ENCODE assay signal across 8 mouse cellular contexts in the genomic region with DNA sequence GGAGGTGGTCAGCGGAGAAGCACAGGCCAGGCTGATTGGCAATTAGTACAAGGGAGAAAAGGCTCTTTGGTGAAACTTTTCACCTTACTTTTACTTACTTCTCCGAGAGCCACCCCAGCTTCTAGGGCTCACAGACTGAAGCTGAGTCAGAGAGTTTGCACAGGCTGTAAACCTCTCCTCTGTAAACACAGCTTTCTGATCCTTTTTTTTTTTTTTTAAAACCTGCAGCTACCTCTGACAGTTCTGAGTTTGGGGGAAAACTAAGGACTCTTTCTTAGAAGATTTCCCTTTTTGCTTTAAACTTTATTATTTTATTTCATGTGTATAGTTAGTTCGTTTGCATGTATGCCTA. TPM values are rescaled to one million over a fixed set of nuclear protein-coding genes. Genes with fewer than 3 reads are reported as not detected.
DNase-seq lines count a peak whose midpoint lies in the region; ATAC-seq and TF ChIP-seq lines count a peak whose summit lies in the region.

No protein-coding gene starts in this region.

- 30% methylated on average over 3 of the region's 3 CpGs for WGBS in heart, embryonic 10.5 days
- 23% methylated on average over 3 of the region's 3 CpGs for WGBS in forebrain, embryonic 12.5 days
- 28% methylated on average over 3 of the region's 3 CpGs for WGBS in liver, embryonic 14.5 days (ENCODE audit: insufficient replicate concordance)

- DNase-seq in heart, embryonic 10.5 days (ENCODE audit: low spot score) = no peak
- no peak for DNase-seq in heart, postnatal 14 days
- no peak for DNase-seq in liver, embryonic 14.5 days (ENCODE audit: low read depth in 3 of 3, low spot score in 3 of 3)
- no peak for DNase-seq in cerebellum, postnatal 4 days (ENCODE audit: low spot score in 2 of 2)
- DNase-seq in adrenal gland, adult 18-20 months (ENCODE audit: low spot score in 2 of 2) = no peak

- intact Hi-C loops in heart, postnatal 14 days (cut with DNase I) = no loop called here

- TF ChIP-seq EP300 in liver, embryonic 14.5 days (IDR thresholded peaks at IDR 0.05; ENCODE audit: low read depth) = no peak

- peak overlapping the region; percentile 76 for H3ac ChIP-seq in C2C12 (ENCODE audit: control insufficient read depth, insufficient read length, low read depth)

- H3K4me3 ChIP-seq in heart, embryonic 10.5 days = peak overlapping the region; percentile 68
- H3K4me3 ChIP-seq in C2C12 (ENCODE audit: insufficient read depth, poor library complexity, severe bottlenecking) = no peak overlapping the region
- H3K4me3 ChIP-seq in forebrain, embryonic 12.5 days (replicated peaks) = peak overlapping the region; percentile 47
- peak overlapping the region in 1 of 2 experiments; percentile 30; a peak in 2 of 4 replicates for H3K4me3 ChIP-seq in liver, embryonic 14.5 days (ENCODE audit: insufficient read depth in 1 of 2, low read depth in 2 of 2, low read length in 2 of 2)

- peaks cover 34% of the 10 kb centered on the region for H3K27me3 ChIP-seq in heart, embryonic 10.5 days (ENCODE audit: insufficient read depth, poor library complexity, severe bottlenecking)
- H3K27me3 ChIP-seq in C2C12 (ENCODE audit: control insufficient read depth, insufficient read depth, insufficient read length) = no peaks in the 10 kb centered on the region
- peaks cover 38% of the 10 kb centered on the region for H3K27me3 ChIP-seq in forebrain, embryonic 12.5 days
- H3K27me3 ChIP-seq in liver, embryonic 14.5 days (ENCODE audit: control insufficient read depth, insufficient read depth, low read length) = peaks cover 3% of the 10 kb centered on the region

- H3K27ac ChIP-seq in heart, embryonic 10.5 days = no peak overlapping the region
- no peak overlapping the region for H3K27ac ChIP-seq in forebrain, embryonic 12.5 days
- H3K27ac ChIP-seq in liver, embryonic 14.5 days = no peak overlapping the region

- H3K9ac ChIP-seq in forebrain, embryonic 12.5 days = no peak overlapping the region; the same call in 1 of the 2 replicates
- H3K9ac ChIP-seq in liver, embryonic 14.5 days (replicated peaks) = no peak overlapping the region

- no peak for TF ChIP-seq CTCF in C2C12 (IDR thresholded peaks at IDR 0.05; ENCODE audit: control insufficient read depth, insufficient read depth, insufficient read length)
- no peak for TF ChIP-seq CTCF in liver, embryonic 14.5 days (IDR thresholded peaks at IDR 0.05; ENCODE audit: low read depth)

- no peaks in the 10 kb centered on the region for H3K79me3 ChIP-seq in C2C12 (ENCODE audit: low read depth)

- no peaks in the 10 kb centered on the region for H3K79me2 ChIP-seq in C2C12 (ENCODE audit: control insufficient read depth, insufficient read depth)

- no peaks in the 10 kb centered on the region for H3K9me3 ChIP-seq in heart, embryonic 10.5 days
- no peaks in the 10 kb centered on the region for H3K9me3 ChIP-seq in forebrain, embryonic 12.5 days
- H3K9me3 ChIP-seq in liver, embryonic 14.5 days (ENCODE audit: control insufficient read depth, low read length) = no peaks in the 10 kb centered on the region

- H3K4me1 ChIP-seq in heart, embryonic 10.5 days = peaks cover 8% of the 10 kb centered on the region; the same call in 1 of the 2 replicates
- H3K4me1 ChIP-seq in forebrain, embryonic 12.5 days = peaks cover 9% of the 10 kb centered on the region
- peaks cover 2 to 3% of the 10 kb centered on the region in 2 experiments; a peak in 1 of 4 replicates for H3K4me1 ChIP-seq in liver, embryonic 14.5 days (replicated peaks; ENCODE audit: control insufficient read depth in 2 of 2, insufficient read depth in 2 of 2, low read length in 1 of 2)

- peak overlapping the region; percentile 85 for H3K4me2 ChIP-seq in forebrain, embryonic 12.5 days
- H3K4me2 ChIP-seq in liver, embryonic 14.5 days (ENCODE audit: low read depth) = peak overlapping the region; percentile 66

- ATAC-seq in forebrain, embryonic 12.5 days (ENCODE audit: low FRiP score) = no peak
- ATAC-seq in liver, embryonic 14.5 days (ENCODE audit: insufficient read depth) = no peak
- ATAC-seq in granulocyte monocyte progenitor cell, adult 5-6 weeks (replicated peaks; ENCODE audit: poor library complexity, severe bottlenecking) = no peak

- no peaks in the 10 kb centered on the region for H3K36me3 ChIP-seq in heart, embryonic 10.5 days
- no peaks in the 10 kb centered on the region for H3K36me3 ChIP-seq in C2C12 (ENCODE audit: control insufficient read depth, insufficient read depth)
- H3K36me3 ChIP-seq in forebrain, embryonic 12.5 days (replicated peaks) = no peaks in the 10 kb centered on the region
- no peaks in the 10 kb centered on the region for H3K36me3 ChIP-seq in liver, embryonic 14.5 days (replicated peaks; ENCODE audit: control insufficient read depth, insufficient read depth, low read depth)

TF ChIP-seq in C2C12, 6 proteins besides CTCF, POLR2A, EP300 and RAD21:
- TF ChIP-seq USF1 (IDR thresholded peaks at IDR 0.05; ENCODE audit: low read depth) = no peak
- no peak for TF ChIP-seq FOSL1 (IDR thresholded peaks at IDR 0.05; ENCODE audit: insufficient read depth, low read length, poor library complexity, severe bottlenecking)
- TF ChIP-seq MYOG (IDR thresholded peaks at IDR 0.05; ENCODE audit: control insufficient read depth, extremely low read depth, insufficient read length) = no peak
- TF ChIP-seq MAX (IDR thresholded peaks at IDR 0.05) = no peak
- TF ChIP-seq CEBPB (IDR thresholded peaks at IDR 0.05; ENCODE audit: low read depth) = no peak
- TF ChIP-seq MYOD1 (IDR thresholded peaks at IDR 0.05; ENCODE audit: control insufficient read depth, insufficient read length, low read depth) = no peak

RNA-seq across cellular contexts. Expression of gene Sqor, which starts 0.7 kb away (rescaled TPM):
- 2.3 and 2.5 TPM in 2 replicates for polyA plus RNA-seq in heart, embryonic 10.5 days (2016; fragmentation: Nextera tagmentation; extraction: Ambion mirVana)
- total RNA-seq in heart, postnatal 14 days (2021) = 10 to 100 TPM; 19.7 to 30.0 TPM
- 5.3 TPM for polyA plus RNA-seq in C2C12 (2012; fragmentation: generic; extraction: Trizol)
- polyA plus RNA-seq in forebrain, embryonic 12.5 days (2016; fragmentation: Nextera tagmentation; extraction: Ambion mirVana) = 1.8 and 1.9 TPM in 2 replicates
- polyA plus RNA-seq in liver, embryonic 14.5 days (2012; rRNA removed) = 1.1 and 1.7 TPM in 2 replicates
- 3.9 and 4.0 TPM in 2 replicates for polyA plus RNA-seq in liver, embryonic 14.5 days (2014; fragmentation: Nextera tagmentation; extraction: Ambion mirVana)
- 22.7 and 29.0 TPM in 2 replicates for total RNA-seq in granulocyte monocyte progenitor cell, adult 5-6 weeks (2014; fragmentation: Nextera tagmentation)
- 26.4 and 36.6 TPM in 2 replicates for total RNA-seq in granulocyte monocyte progenitor cell, adult 5-6 weeks (2017)
- 10 to 100 TPM; 79.7 to 90.2 TPM for total RNA-seq in adrenal gland, adult 18-20 months (2021)

RNA-seq across cellular contexts. Expression of gene Bloc1s6, which starts 27.5 kb away (rescaled TPM):
- 41.2 and 48.6 TPM in 2 replicates for polyA plus RNA-seq in heart, embryonic 10.5 days (2016; fragmentation: Nextera tagmentation; extraction: Ambion mirVana)
- 10 to 100 TPM; 16.0 to 17.3 TPM for total RNA-seq in heart, postnatal 14 days (2021)
- 19.1 TPM for polyA plus RNA-seq in C2C12 (2012; fragmentation: generic; extraction: Trizol)
- polyA plus RNA-seq in forebrain, embryonic 12.5 days (2016; fragmentation: Nextera tagmentation; extraction: Ambion mirVana) = 76.1 and 82.4 TPM in 2 replicates
- polyA plus RNA-seq in liver, embryonic 14.5 days (2012; rRNA removed) = 7.8 and 10.1 TPM in 2 replicates
- polyA plus RNA-seq in liver, embryonic 14.5 days (2014; fragmentation: Nextera tagmentation; extraction: Ambion mirVana) = 15.1 and 15.9 TPM in 2 replicates
- total RNA-seq in granulocyte monocyte progenitor cell, adult 5-6 weeks (2014; fragmentation: Nextera tagmentation) = 25.7 and 31.8 TPM in 2 replicates
- 38.8 and 39.9 TPM in 2 replicates for total RNA-seq in granulocyte monocyte progenitor cell, adult 5-6 weeks (2017)
- 10 to 100 TPM; 22.0 to 30.6 TPM for total RNA-seq in adrenal gland, adult 18-20 months (2021)
